Mouse (Mus musculus) right cerebral cortex, postnatal 14 days (tissue): Measurements from ENCODE around the gene Cldn5.

Source experiments
- DNase-seq: peaks from one replicate; pipeline ENCODE4 v3.0.0; 2022

Cldn5 gene

GRCm38 (mm10) chr16:18776556-18777100 is at the start of gene Cldn5:
TSS of gene Cldn5 (plus strand) at chr16:18776847.
- no peak for DNase-seq

- no peak for DNase-seq
Observed at GRCm38 (mm10) chr16:18727536-18728499, 48.8 kb upstream of the Cldn5 start.

- no peak for DNase-seq
Observed at GRCm38 (mm10) chr16:18729185-18729584, 47.5 kb upstream of the Cldn5 start.

GRCm38 (mm10) chr16:18730640-18731039 is 46.0 kb upstream of the Cldn5 start:
- DNase-seq = no peak

GRCm38 (mm10) chr16:18733100-18733956 is 43.3 kb upstream of the Cldn5 start:
- DNase-seq = no peak

GRCm38 (mm10) chr16:18738303-18738702 is 38.3 kb upstream of the Cldn5 start:
- DNase-seq = no peak

- no peak for DNase-seq
Observed at GRCm38 (mm10) chr16:18746268-18747122, 30.2 kb upstream of the Cldn5 start.

- DNase-seq = no peak
Observed at GRCm38 (mm10) chr16:18751101-18751500, 25.5 kb upstream of the Cldn5 start.

- no peak for DNase-seq
Observed at GRCm38 (mm10) chr16:18751885-18752499, 24.7 kb upstream of the Cldn5 start.

GRCm38 (mm10) chr16:18761734-18762133 is 14.9 kb upstream of the Cldn5 start:
- no peak for DNase-seq

GRCm38 (mm10) chr16:18762960-18763359 is 13.7 kb upstream of the Cldn5 start:
- DNase-seq = no peak

- no peak for DNase-seq
Observed at GRCm38 (mm10) chr16:18766390-18766789, 10.3 kb upstream of the Cldn5 start.

- DNase-seq = no peak
Observed at GRCm38 (mm10) chr16:18769501-18769900, 7.1 kb upstream of the Cldn5 start.

- DNase-seq = no peak
Observed at GRCm38 (mm10) chr16:18773936-18774335, 2.7 kb upstream of the Cldn5 start.

GRCm38 (mm10) chr16:18775621-18776555 is 759 bp upstream of the Cldn5 start:
- no peak for DNase-seq

GRCm38 (mm10) chr16:18777101-18778080 is 744 bp downstream of the Cldn5 start:
- no peak for DNase-seq

- no peak for DNase-seq
Observed at GRCm38 (mm10) chr16:18778461-18778860, 1.8 kb downstream of the Cldn5 start.

- DNase-seq = no peak
Observed at GRCm38 (mm10) chr16:18781810-18782209, 5.2 kb downstream of the Cldn5 start.

- DNase-seq = no peak
Observed at GRCm38 (mm10) chr16:18785025-18785424, 8.4 kb downstream of the Cldn5 start.
